Mouse (Mus musculus): ENCODE data around the gene Kmt5a. TPM values are rescaled to one million over a fixed set of nuclear protein-coding genes. Genes with fewer than 3 reads are reported as not detected.
A peak's percentile ranks its signal among the peaks of the same experiment; 100 is the strongest.

Kmt5a gene
- total RNA-seq (2021) = 10 to 100 TPM; 36.2 to 42.3 TPM

GRCm38 (mm10) chr5:124439447-124440093 lies at the start of gene Kmt5a:
Gene Kmt5a (plus strand): TSS chr5:124439930.
- peak; percentile 91 to 94 for DNase-seq (ENCODE audit: extremely low spot score in 1 of 2, low spot score in 2 of 2)
- intact Hi-C loops (cut with DNase I) = loop anchor here (5.0 kb wide), 1 partner anchor 98 kb away; no protein-coding TSS in a partner anchor

- intact Hi-C loops (cut with DNase I) = no loop called here
- DNase-seq (ENCODE audit: extremely low spot score in 1 of 2, low spot score in 2 of 2) = no peak
Observed at GRCm38 (mm10) chr5:124392412-124392811, 47.3 kb upstream of the Kmt5a start.

- intact Hi-C loops (cut with DNase I) = no loop called here
- no peak for DNase-seq (ENCODE audit: extremely low spot score in 1 of 2, low spot score in 2 of 2)
Observed at GRCm38 (mm10) chr5:124393726-124394125, 46.0 kb upstream of the Kmt5a start.

- intact Hi-C loops (cut with DNase I) = no loop called here
- DNase-seq (ENCODE audit: extremely low spot score in 1 of 2, low spot score in 2 of 2) = no peak
Observed at GRCm38 (mm10) chr5:124410808-124411207, 28.9 kb upstream of the Kmt5a start.

GRCm38 (mm10) chr5:124412163-124412562 lies 27.6 kb upstream of the Kmt5a start:
- intact Hi-C loops (cut with DNase I) = no loop called here
- DNase-seq (ENCODE audit: extremely low spot score in 1 of 2, low spot score in 2 of 2) = no peak

GRCm38 (mm10) chr5:124418903-124419302 lies 20.8 kb upstream of the Kmt5a start:
- no peak for DNase-seq (ENCODE audit: extremely low spot score in 1 of 2, low spot score in 2 of 2)
- intact Hi-C loops (cut with DNase I) = no loop called here

- intact Hi-C loops (cut with DNase I) = no loop called here
Observed at GRCm38 (mm10) chr5:124421786-124422185, 17.9 kb upstream of the Kmt5a start.

GRCm38 (mm10) chr5:124424200-124424722 lies 15.5 kb upstream of the Kmt5a start:
- DNase-seq (ENCODE audit: extremely low spot score in 1 of 2, low spot score in 2 of 2) = no peak
- intact Hi-C loops (cut with DNase I) = no loop called here

More at GRCm38 (mm10) chr5:124421786-124422185, 17.9 kb upstream of the Kmt5a start:
- no peak for DNase-seq (ENCODE audit: extremely low spot score in 1 of 2, low spot score in 2 of 2)

GRCm38 (mm10) chr5:124424723-124425411 lies 14.9 kb upstream of the Kmt5a start:
- intact Hi-C loops (cut with DNase I) = no loop called here

GRCm38 (mm10) chr5:124425412-124426259 lies 14.1 kb upstream of the Kmt5a start, which contains the start of gene Sbno1:
Gene Sbno1 (minus strand): TSS chr5:124426001.
- intact Hi-C loops (cut with DNase I) = no loop called here

More at GRCm38 (mm10) chr5:124424723-124425411, 14.9 kb upstream of the Kmt5a start:
- peak in 1 of 2 experiments; percentile 58 for DNase-seq (ENCODE audit: extremely low spot score in 1 of 2, low spot score in 2 of 2)

GRCm38 (mm10) chr5:124426475-124427071 lies 13.2 kb upstream of the Kmt5a start:
- intact Hi-C loops (cut with DNase I) = no loop called here

More at GRCm38 (mm10) chr5:124425412-124426259, 14.1 kb upstream of the Kmt5a start, which contains the start of gene Sbno1:
- DNase-seq (ENCODE audit: extremely low spot score in 1 of 2, low spot score in 2 of 2) = peak; percentile 92 to 96

GRCm38 (mm10) chr5:124432398-124433012 lies 7.2 kb upstream of the Kmt5a start:
- peak; percentile 65 to 77 for DNase-seq (ENCODE audit: extremely low spot score in 1 of 2, low spot score in 2 of 2)
- intact Hi-C loops (cut with DNase I) = no loop called here

More at GRCm38 (mm10) chr5:124426475-124427071, 13.2 kb upstream of the Kmt5a start:
- no peak for DNase-seq (ENCODE audit: extremely low spot score in 1 of 2, low spot score in 2 of 2)

GRCm38 (mm10) chr5:124433048-124433447 lies 6.7 kb upstream of the Kmt5a start:
- intact Hi-C loops (cut with DNase I) = no loop called here
- DNase-seq (ENCODE audit: extremely low spot score in 1 of 2, low spot score in 2 of 2) = no peak

- intact Hi-C loops (cut with DNase I) = loop anchor here (5.0 kb wide), 1 partner anchor 99 kb away; no protein-coding TSS in a partner anchor
- no peak for DNase-seq (ENCODE audit: extremely low spot score in 1 of 2, low spot score in 2 of 2)
Observed at GRCm38 (mm10) chr5:124438229-124438628, 1.5 kb upstream of the Kmt5a start.

GRCm38 (mm10) chr5:124438746-124439145 lies 984 bp upstream of the Kmt5a start:
- intact Hi-C loops (cut with DNase I) = loop anchor here (5.0 kb wide), 1 partner anchor 99 kb away; no protein-coding TSS in a partner anchor
- no peak for DNase-seq (ENCODE audit: extremely low spot score in 1 of 2, low spot score in 2 of 2)

- intact Hi-C loops (cut with DNase I) = no loop called here
- peak in 1 of 2 experiments; percentile 73 for DNase-seq (ENCODE audit: extremely low spot score in 1 of 2, low spot score in 2 of 2)
Observed at GRCm38 (mm10) chr5:124440094-124440701, 468 bp downstream of the Kmt5a start.

GRCm38 (mm10) chr5:124442628-124443027 lies 2.9 kb downstream of the Kmt5a start:
- intact Hi-C loops (cut with DNase I) = no loop called here
- no peak for DNase-seq (ENCODE audit: extremely low spot score in 1 of 2, low spot score in 2 of 2)

GRCm38 (mm10) chr5:124444208-124444607 lies 4.5 kb downstream of the Kmt5a start:
- intact Hi-C loops (cut with DNase I) = no loop called here
- no peak for DNase-seq (ENCODE audit: extremely low spot score in 1 of 2, low spot score in 2 of 2)

All from left cerebral cortex, postnatal 10 days (tissue).